Mouse (Mus musculus): Measurements from ENCODE around the gene Il1f9.
"Not testable (repeated sequence)": the region's sequence is repeated elsewhere in the genome, so short reads cannot be mapped to it uniquely, and the experiment has no call there.

GRCm38 (mm10) chr2:24184092-24184491 lies 2.2 kb upstream of the Il1f9 start:
- not testable (repeated sequence) for TF ChIP-seq CTCF (IDR thresholded peaks at IDR 0.05; ENCODE audit: borderline replicate concordance, extremely low read depth, insufficient read depth, insufficient read length); POLR2A (IDR thresholded peaks at IDR 0.05; ENCODE audit: borderline replicate concordance, extremely low read depth, insufficient read depth, insufficient read length, poor library complexity, severe bottlenecking)

All from brain, embryonic 14.5 days (tissue).